In the genomic region with DNA sequence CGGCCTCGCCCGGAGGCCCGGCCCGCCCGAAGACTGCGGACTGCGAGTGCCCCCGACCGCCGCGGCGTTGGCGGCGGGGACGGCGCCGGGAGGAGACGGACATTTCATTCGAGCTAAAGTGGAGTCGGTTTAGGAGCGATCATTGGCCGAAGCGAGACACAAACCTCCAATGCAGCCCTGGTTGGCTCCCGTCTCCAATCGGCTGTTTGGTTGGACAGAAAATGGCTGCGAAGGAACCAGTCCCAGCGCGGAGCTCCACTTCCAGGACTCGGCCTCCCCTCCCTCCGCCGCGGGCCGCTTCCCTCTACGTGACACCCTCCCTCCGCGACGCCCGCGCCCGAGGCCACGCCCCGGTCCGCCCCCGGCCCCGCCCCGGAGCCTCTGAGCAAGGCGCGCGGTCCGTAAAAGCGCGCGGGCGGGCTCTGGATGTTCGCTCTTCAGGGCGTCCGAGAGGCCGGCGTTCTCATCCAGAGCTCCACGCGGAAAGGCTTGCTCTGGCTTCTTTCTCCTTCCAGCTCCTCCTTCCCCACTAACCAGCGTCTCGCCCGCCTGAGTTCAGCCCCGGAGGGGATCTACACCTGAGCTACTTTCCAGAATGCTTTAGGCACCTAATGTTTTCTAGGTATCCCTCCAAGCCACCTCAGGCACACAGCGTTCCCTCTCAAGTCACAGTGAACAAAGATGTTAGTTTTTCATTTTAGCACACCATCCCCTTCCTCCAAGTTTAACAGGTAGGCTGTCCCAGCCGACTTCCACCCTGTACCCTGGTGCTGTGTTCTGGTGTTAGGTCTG, we compare ENCODE assay signal across 8 mouse cellular contexts. TPM values are rescaled to one million over a fixed set of nuclear protein-coding genes. Genes with fewer than 3 reads are reported as not detected.
DNase-seq lines count a peak whose midpoint lies in the region; ATAC-seq lines count a peak whose summit lies in the region.

A gene (minus strand): TSS at position 305 of the 792 bp plus-strand sequence.

- DNase-seq in adipocyte (ENCODE audit: low spot score): peak; percentile 96
- DNase-seq in embryo, embryonic 10 days (ENCODE audit: low spot score): peak; percentile 96
- peak; percentile 97 for DNase-seq in gastrocnemius, postnatal 10 days
- DNase-seq in induced T-regulatory cell, adult 2 months (ENCODE audit: low read depth): peak; percentile 97
- DNase-seq in left cerebral cortex, adult 9 months (ENCODE audit: low spot score in 2 of 2): peak; percentile 93 to 98
- peak; percentile 95 for DNase-seq in right cerebral cortex, postnatal 14 days
- DNase-seq in urinary bladder, postnatal 36 days (ENCODE audit: low spot score in 2 of 2): peak; percentile 96

- peak; percentile 93 for ATAC-seq in megakaryocyte progenitor cell, adult 5-6 weeks (replicated peaks; ENCODE audit: poor library complexity)

RNA-seq across cellular contexts. Expression of the gene that starts here (rescaled TPM):
- 10 to 100 TPM; 38.9 to 40.5 TPM for total RNA-seq in gastrocnemius, postnatal 10 days (2021)
- total RNA-seq in megakaryocyte progenitor cell, adult 5-6 weeks (2015): 36.2 and 41.8 TPM in 2 replicates
- 65.0 and 92.2 TPM in 2 replicates for total RNA-seq in megakaryocyte progenitor cell, adult 5-6 weeks (2017)

Comparison
In these comparisons a context has a peak if more than half of its experiments do, and no peak if none do; other contexts are left out.
1. Peak in every context shown above with its lines: DNase-seq and ATAC-seq.